Mouse (Mus musculus) heart, adult 2 months (tissue): ENCODE measurements around the gene Itk. TPM values are rescaled to one million over a fixed set of nuclear protein-coding genes. Genes with fewer than 3 reads are reported as not detected.

ENCODE experiments used
- DNase-seq, 2 experiments: peaks; one replicate each; pipeline ENCODE4 v3.0.0; 2021
- H3K27ac ChIP-seq: fragments of 200-600 bp; 2 replicates; pipeline ENCODE4 v1.8.1; 2022
- H3K27me3 ChIP-seq: fragments of 200-500 bp; 2 replicates; pipeline ENCODE4 v1.6.1; 2012; ENCODE audit warnings: mild to moderate bottlenecking, low read length, inconsistent platforms, mixed read lengths; ENCODE audit not compliant: control insufficient read depth, insufficient read depth
- H3K36me3 ChIP-seq: fragments of 200-500 bp; 2 replicates; pipeline ENCODE4 v1.6.1; 2012; ENCODE audit warnings: low read length, inconsistent platforms; ENCODE audit not compliant: control insufficient read depth, insufficient read depth
- H3K4me1 ChIP-seq: fragments of 200-500 bp; 2 replicates; pipeline ENCODE4 v1.6.1; 2011; ENCODE audit warnings: low read length; ENCODE audit not compliant: control insufficient read depth, insufficient read depth
- H3K4me3 ChIP-seq: fragments of 200-600 bp; 2 replicates; pipeline ENCODE4 v1.8.1; 2022
- H3K79me2 ChIP-seq: fragments of 200-500 bp; replicated peaks from 2 replicates; pipeline ENCODE4 v1.6.1; 2012; ENCODE audit warnings: mild to moderate bottlenecking, inconsistent platforms, low read length, moderate library complexity, mixed read lengths; ENCODE audit not compliant: control insufficient read depth, insufficient read depth
- H3K9ac ChIP-seq: fragments of 200-500 bp; 2 replicates; pipeline ENCODE4 v1.6.1; 2012; ENCODE audit warnings: low read depth, mild to moderate bottlenecking, control low read depth, inconsistent platforms, low read length, mixed read lengths
- CTCF ChIP-seq: fragments of 200-600 bp; IDR thresholded peaks from 2 replicates; pipeline ENCODE4 v1.8.1; 2022; ENCODE audit warnings: antibody characterized with exemption, mild to moderate bottlenecking, moderate library complexity
- EP300 ChIP-seq: fragments of 200-500 bp; IDR thresholded peaks from 2 replicates; pipeline ENCODE4 v1.6.1; 2011; ENCODE audit warnings: low read depth, low read length, control low read depth; ENCODE audit not compliant: insufficient read depth
- POLR2A ChIP-seq: fragments of 200-500 bp; IDR thresholded peaks from 2 replicates; pipeline ENCODE4 v1.6.1; 2011; ENCODE audit warnings: mild to moderate bottlenecking, low read depth, low read length, control low read depth; ENCODE audit not compliant: insufficient read depth
- WGBS: fragments of 180-500 bp; shearing (Covaris S2); methylation state at CpG from one replicate; pipeline ENCODE4 v1.1.7; 2018; 5-methylcytosine and 5-hydroxymethylcytosine counted together
- intact Hi-C: fragments of 180-260 bp; cut with DNase I; formaldehyde crosslinking; loops from one replicate; pipeline ENCODE4 v1.15.1; 2025
- polyA plus RNA-seq: library from polyadenylated mRNA; depleted of rRNA; stranded (reverse); fragments of >200 nt; gene quantifications from 2 replicates; pipeline ENCODE4 v1.2.3, GENCODE M21; 2012
- total RNA-seq, 2 experiments: library from RNA; stranded (reverse); gene quantifications; 2 replicates each; pipeline ENCODE4 v1.2.3; 2021

Gene Itk
- total and polyA plus RNA-seq, 3 experiments, result 0.26 to 0.51 (median 0.30) TPM

- no peaks in the 10 kb centered on the region for H3K4me1 ChIP-seq
- no peaks in the 10 kb centered on the region for H3K79me2 ChIP-seq
- TF ChIP-seq POLR2A (no peak), CTCF (no peak), EP300 (no peak)
- H3K27me3 ChIP-seq, result no peaks in the 10 kb centered on the region
- intact Hi-C loops, result no loop called here
- H3K36me3 ChIP-seq, result no peaks in the 10 kb centered on the region
- H3K27ac ChIP-seq, result no peak overlapping the region
- no peak for DNase-seq
- 56% methylated on average over 2 of the region's 2 CpGs for WGBS
- no peak overlapping the region for H3K9ac ChIP-seq
- no peak overlapping the region for H3K4me3 ChIP-seq
These were observed 28.2 kb downstream of the Itk start for GRCm38 (mm10) chr11:46360991-46361665.

- H3K27me3 ChIP-seq, result no peaks in the 10 kb centered on the region
- 50% methylated on average over 1 of the region's 1 CpGs for WGBS
These were observed 30.9 kb downstream of the Itk start for GRCm38 (mm10) chr11:46358369-46358768.

GRCm38 (mm10) chr11:46349681-46350410 is 39.5 kb downstream of the Itk start:
- H3K79me2 ChIP-seq, result no peaks in the 10 kb centered on the region
- no peak overlapping the region for H3K9ac ChIP-seq
- intact Hi-C loops, result no loop called here
- DNase-seq, result no peak
- H3K27ac ChIP-seq, result no peak overlapping the region
- TF ChIP-seq CTCF, result no peak
- H3K36me3 ChIP-seq, result no peaks in the 10 kb centered on the region
- no peaks in the 10 kb centered on the region for H3K4me1 ChIP-seq
- 62% methylated on average over 2 of the region's 2 CpGs for WGBS
- no peaks in the 10 kb centered on the region for H3K27me3 ChIP-seq
- no peak overlapping the region for H3K4me3 ChIP-seq

More at GRCm38 (mm10) chr11:46358369-46358768, 30.9 kb downstream of the Itk start:
- Histone ChIP-seq H3K4me3 (no peak overlapping the region), H3K27ac (no peak overlapping the region), H3K4me1 (no peaks in the 10 kb centered on the region), H3K36me3 (no peaks in the 10 kb centered on the region), H3K9ac (no peak overlapping the region), H3K79me2 (no peaks in the 10 kb centered on the region)
- TF ChIP-seq POLR2A (no peak), CTCF (no peak), EP300 (no peak)
- intact Hi-C loops, result no loop called here
- no peak for DNase-seq

- Histone ChIP-seq H3K4me1 (no peaks in the 10 kb centered on the region), H3K79me2 (no peaks in the 10 kb centered on the region), H3K27ac (no peak overlapping the region), H3K27me3 (no peaks in the 10 kb centered on the region), H3K9ac (no peak overlapping the region), H3K36me3 (no peaks in the 10 kb centered on the region), H3K4me3 (no peak overlapping the region)
- WGBS, result 66% methylated on average over 3 of the region's 3 CpGs
- TF ChIP-seq CTCF, result no peak
- no peak for TF ChIP-seq EP300
- TF ChIP-seq POLR2A, result no peak
- intact Hi-C loops, result no loop called here
- no peak for DNase-seq
These were observed 40.9 kb downstream of the Itk start for GRCm38 (mm10) chr11:46348416-46348815.

GRCm38 (mm10) chr11:46347756-46348155 is 41.6 kb downstream of the Itk start:
- Histone ChIP-seq H3K79me2 (no peaks in the 10 kb centered on the region), H3K36me3 (peaks cover 2% of the 10 kb centered on the region; the same call in 1 of the 2 replicates), H3K4me3 (no peak overlapping the region), H3K9ac (no peak overlapping the region), H3K4me1 (no peaks in the 10 kb centered on the region), H3K27ac (no peak overlapping the region), H3K27me3 (no peaks in the 10 kb centered on the region)
- intact Hi-C loops, result no loop called here
- 73% methylated on average over 5 of the region's 5 CpGs for WGBS
- TF ChIP-seq EP300 (no peak), POLR2A (no peak), CTCF (no peak)
- no peak for DNase-seq

DNA sequence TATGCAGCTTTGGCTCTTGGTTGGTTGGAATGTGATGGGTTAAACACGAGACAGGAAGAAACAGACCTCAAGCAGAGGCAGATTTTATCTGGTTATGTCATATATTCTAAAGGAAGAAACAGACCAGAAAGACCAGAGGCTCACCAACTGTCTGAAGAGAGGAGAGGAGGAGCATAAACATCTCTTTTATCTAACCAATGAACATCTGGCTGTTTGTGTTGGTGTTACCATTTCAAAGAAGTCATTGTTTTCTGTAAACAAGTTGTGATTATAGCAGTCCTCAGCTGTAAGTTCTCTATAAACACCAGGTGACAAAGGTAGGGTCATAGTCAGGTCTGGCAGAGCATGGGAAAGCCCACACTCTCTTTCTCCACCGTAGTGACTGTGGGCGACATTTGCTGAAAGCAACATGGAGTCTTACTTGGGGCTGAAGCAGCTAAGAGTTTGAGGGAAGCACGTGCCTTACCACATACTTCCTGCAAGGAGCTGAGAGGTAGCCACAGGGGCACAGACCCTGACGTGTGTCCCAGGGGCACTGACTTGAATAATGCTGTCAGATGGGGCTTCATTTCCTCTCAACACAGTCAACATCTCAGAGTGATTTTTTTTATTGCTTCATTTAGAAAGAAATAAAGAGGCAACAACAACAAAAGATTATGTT is 45.3 kb downstream of the Itk start:
- H3K4me1 ChIP-seq, result no peaks in the 10 kb centered on the region; the same call in 1 of the 2 replicates
- H3K27me3 ChIP-seq, result no peaks in the 10 kb centered on the region
- TF ChIP-seq EP300, result no peak
- TF ChIP-seq CTCF, result no peak
- no peak for TF ChIP-seq POLR2A
- no peak overlapping the region for H3K9ac ChIP-seq
- H3K4me3 ChIP-seq, result no peak overlapping the region
- H3K79me2 ChIP-seq, result no peaks in the 10 kb centered on the region
- intact Hi-C loops, result loop anchor here (2.0 kb wide), 1 partner anchor 69 kb away; no protein-coding TSS in a partner anchor
- WGBS, result 56% methylated on average over 5 of the region's 5 CpGs
- peaks cover 2% of the 10 kb centered on the region; the same call in 1 of the 2 replicates for H3K36me3 ChIP-seq
- H3K27ac ChIP-seq, result no peak overlapping the region
- no peak for DNase-seq
